Mouse (Mus musculus) urinary bladder, postnatal 14 days (tissue): ENCODE results near the gene Pip4k2a.

Source experiments
- DNase-seq: peaks from one replicate; pipeline ENCODE4 v3.0.0; 2021; ENCODE audit warnings: low spot score

Pip4k2a gene

GRCm38 (mm10) chr2:18979675-18980074 lies 18.3 kb downstream of the Pip4k2a start:
- DNase-seq = no peak

DNA sequence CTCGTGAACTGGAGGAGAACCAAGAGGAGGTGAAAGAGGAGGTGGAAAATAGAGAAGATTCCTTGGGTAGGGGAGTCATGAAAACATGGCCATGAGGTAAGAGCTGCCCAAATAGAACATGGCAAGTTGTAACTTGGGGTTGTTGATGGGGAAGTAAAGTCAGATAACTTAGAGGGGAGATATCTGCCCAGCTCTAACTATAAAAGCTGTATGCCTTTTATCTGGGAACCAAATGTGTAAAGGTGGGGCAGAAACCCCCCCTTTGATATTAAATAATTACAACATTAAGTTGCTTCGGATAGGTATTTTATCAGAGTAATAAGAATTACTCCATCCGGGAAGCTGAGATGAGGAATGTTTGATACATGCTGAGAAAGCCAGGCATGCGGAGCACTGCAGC lies 18.9 kb downstream of the Pip4k2a start:
- DNase-seq = no peak

GRCm38 (mm10) chr2:18977201-18977805 lies 20.6 kb downstream of the Pip4k2a start:
- DNase-seq = no peak

GRCm38 (mm10) chr2:18976175-18976574 lies 21.8 kb downstream of the Pip4k2a start:
- no peak for DNase-seq

DNA sequence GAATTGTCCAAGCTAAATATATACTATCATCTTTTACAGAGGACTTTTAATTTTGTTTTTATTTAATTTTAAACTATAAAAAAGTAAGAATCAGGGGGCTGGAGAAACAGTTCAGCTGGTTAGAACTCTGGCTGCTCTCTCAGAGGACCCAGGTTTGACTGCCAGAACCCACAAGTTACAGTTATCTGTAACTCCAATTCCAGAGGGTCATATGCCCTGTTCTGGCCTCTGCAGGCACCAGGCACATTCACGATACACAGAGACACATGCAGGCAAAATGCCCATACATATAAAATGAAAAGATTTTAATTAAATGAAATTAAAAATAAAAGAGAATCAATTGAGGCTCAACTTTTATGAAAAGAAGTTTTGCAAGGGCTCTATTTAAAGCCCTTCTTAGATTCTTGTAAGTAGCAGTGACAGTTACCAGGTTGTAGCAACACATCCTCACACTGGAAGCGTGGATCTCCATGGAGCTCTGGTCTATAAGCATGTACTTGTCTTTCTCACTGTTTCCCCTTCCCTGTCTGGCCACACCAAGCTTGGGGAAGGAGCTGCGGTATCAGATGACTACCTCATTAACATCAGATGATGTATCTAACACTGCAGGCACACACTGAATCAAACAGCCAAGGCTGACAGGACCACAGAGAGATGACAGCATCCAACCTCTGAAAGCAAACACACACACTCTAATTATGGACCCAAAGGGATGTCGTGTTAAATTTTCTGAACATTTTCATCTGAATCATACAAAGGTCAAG lies 22.9 kb downstream of the Pip4k2a start:
- DNase-seq = no peak

DNA sequence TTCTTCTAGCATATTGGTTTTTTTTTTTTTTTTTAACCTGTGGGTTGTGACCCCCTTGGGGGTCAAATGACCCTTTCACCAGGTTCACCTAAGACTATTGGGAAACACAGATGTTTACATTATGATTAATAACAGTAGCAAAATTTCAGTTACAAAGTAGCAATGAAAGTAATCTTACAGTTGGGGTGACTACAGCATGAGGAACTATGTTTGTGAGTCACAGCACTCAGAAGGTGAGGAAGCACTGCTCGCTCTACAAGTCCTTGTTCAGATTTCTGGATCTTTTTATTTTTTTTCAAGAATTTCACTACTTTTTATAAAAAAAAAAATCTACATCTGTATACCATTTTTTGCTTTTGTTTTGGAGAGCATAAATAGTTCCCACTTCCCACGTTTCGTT lies 26.4 kb downstream of the Pip4k2a start:
- no peak for DNase-seq

- DNase-seq = no peak
These were observed 27.5 kb downstream of the Pip4k2a start for GRCm38 (mm10) chr2:18970461-18970860.

DNA sequence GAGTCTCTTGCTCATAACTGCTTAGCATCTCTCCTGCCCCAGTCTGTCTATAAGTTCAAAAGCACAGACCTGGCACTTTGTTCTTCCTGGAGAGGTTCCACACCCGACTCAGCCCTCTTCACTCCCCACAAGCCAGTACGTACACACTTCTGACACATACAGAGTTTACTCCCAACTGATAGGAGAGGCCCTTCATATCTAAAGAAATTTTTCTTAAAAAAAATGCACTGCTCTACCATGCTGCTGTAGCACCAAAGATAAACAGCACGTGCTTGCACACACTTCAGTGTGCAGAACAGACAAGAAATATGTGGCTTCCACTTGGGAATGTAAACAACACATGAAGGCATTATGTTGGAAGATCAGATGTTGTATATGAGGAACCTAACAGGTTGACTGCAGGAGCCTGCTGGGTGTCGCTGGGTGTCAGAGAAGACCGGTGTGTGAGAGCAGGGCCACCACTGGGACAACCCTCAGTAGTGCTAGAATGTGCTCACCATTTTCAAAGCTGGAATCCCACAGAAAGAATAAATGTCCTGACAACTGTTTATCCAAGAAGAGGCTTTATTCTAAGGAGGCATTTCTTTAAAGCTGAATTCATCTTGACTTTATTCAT lies 28.8 kb downstream of the Pip4k2a start:
- DNase-seq = no peak

DNA sequence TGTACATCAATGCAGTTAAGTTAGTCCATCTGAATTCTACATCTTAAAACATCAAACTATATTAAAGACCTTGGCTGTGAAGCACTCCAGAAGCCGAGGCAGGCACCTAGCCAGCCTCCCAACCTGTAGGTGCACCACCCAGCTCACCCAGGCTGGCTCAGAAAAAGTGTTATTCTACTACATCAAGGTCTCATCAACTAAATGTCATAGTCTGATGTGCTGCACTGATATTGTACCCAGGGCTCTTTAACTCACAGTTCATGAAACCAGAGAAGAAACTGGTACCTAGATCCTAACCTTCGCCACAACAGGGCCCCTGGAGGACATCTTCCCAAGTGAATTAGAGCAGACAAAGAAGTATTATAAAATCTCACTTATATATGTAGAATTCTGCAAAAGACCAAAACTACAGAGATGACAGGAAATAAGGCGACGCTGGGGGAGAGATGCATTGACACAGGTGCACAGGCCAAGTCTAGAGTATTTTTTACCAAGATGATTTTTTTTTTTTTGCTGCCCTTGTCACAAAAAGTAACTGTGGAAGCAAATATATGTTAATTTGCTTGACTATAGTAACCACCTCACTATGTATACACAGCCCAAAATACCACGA lies 30.4 kb downstream of the Pip4k2a start:
- DNase-seq = no peak

GRCm38 (mm10) chr2:18966566-18966965 lies 31.4 kb downstream of the Pip4k2a start:
- no peak for DNase-seq

- DNase-seq = no peak
These were observed 32.0 kb downstream of the Pip4k2a start for GRCm38 (mm10) chr2:18965950-18966349.

DNA sequence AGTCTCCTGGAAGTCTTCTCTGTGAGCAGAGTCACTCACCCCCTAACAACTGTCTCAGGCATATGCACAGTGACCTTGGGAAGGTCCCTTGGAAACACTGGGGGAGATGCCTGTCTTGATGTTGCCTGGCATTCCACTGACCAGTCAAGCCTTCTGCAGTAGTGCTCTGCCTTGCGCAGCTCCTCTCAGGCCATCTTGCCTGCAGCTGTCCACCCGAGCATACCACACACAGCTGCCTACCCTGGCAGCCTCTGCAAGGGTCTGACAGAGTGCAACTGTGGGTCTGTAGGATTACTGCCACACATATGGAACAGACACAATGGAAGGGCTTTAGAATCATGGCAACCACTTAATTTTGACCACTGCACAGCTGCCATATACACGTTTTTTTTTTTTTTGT lies 32.8 kb downstream of the Pip4k2a start:
- DNase-seq = no peak

- DNase-seq = no peak
These were observed 34.5 kb downstream of the Pip4k2a start for GRCm38 (mm10) chr2:18963286-18964040.

DNA sequence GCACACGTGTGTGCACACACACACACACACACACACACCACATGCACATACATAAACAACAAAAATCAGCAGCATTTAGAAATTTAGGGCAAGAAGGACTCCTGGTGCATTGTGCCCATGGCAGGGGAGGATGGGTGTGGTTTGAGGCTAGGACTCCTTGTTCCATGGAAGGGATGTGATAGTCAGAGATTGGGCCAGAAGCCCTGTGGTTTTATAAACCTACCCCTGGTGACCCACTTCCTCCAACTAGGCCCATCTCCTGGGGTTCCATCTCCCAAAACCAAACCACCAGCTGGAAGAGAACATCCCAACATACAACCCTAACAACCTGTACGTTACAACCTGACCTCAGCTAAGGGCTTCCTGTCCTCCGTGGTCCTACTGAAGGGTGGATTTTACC lies 35.4 kb downstream of the Pip4k2a start:
- no peak for DNase-seq

- no peak for DNase-seq
These were observed 37.5 kb downstream of the Pip4k2a start for GRCm38 (mm10) chr2:18960376-18960973.

DNA sequence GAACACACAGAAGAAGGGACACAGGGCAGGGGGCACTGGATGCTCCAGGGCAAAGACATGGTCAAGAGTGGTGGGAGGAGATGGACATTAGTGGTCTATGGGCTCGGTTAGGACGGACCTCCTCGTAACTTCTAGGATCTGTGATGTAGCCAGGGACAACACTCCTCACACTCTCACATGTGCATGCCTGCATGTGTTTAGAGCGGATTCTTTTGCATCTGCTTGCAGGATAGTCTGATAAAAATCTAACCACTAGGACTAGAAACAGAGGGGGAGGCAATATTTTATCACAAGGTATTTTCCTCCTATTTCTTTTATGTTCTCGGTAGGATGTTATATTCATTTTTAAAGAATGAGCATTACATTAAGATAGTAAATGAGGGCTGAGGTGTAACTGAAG lies 38.4 kb downstream of the Pip4k2a start:
- no peak for DNase-seq

DNA sequence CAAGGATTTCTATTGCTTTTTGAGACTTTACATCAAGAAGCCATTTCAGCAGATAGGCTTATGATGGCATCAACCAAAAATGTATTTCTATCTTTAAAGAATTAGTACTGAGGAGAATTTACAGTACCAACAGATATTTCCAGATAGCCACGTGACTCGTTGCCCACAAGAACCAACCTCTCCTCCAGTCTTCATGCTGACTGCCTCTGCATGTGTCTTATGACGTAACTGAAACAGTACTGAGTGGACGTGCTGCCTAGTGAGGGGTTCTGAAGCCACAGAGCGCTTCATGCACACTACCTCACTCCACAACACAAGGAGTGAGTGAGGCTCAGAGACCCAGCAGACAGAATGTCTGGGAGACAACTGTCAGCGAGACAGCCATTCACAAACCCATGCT lies 38.9 kb downstream of the Pip4k2a start:
- no peak for DNase-seq

GRCm38 (mm10) chr2:18958501-18958900 lies 39.4 kb downstream of the Pip4k2a start:
- no peak for DNase-seq

DNA sequence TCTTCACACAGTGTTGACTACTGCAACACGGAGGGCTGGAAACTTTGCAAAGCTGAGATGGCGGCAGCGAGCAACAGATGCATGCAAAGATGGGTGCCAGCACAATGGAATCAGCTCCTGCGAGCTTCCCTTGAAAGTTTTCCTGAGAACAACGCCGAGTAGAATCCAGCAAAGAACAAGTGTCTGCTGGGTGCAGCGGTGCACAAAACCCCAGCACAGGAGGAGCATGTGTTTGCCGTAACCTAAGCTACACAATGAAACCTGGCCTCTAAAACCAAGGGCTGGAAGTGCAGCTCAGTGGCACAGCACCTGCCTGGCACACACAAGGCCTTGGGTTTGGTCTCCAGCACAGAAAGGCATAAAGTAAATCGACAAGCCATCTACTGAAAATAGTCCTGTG lies 39.9 kb downstream of the Pip4k2a start:
- DNase-seq = no peak

GRCm38 (mm10) chr2:18957459-18957858 lies 40.5 kb downstream of the Pip4k2a start:
- DNase-seq = no peak

- no peak for DNase-seq
These were observed 41.0 kb downstream of the Pip4k2a start for GRCm38 (mm10) chr2:18956945-18957344.

DNA sequence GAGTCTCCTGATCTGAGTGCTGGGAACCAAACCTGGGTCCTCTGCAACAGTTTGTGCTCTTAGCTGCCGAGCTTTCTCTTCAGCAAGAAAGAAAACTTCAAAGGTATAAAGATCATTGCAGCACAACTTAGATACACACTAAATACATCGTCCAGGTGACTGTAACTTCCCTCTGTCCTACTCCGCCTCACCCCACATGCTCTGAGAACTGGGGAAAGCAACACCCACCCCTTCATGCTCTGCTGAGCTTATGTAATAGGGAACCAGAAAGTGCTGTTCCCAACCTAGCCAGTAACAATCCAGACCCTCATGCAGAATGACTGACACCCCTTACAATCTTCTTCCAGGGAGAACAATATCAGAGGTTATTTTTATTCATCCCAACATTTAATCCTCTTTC lies 41.5 kb downstream of the Pip4k2a start:
- no peak for DNase-seq
